Mouse (Mus musculus): ENCODE results near the gene Tnni3.

The Tnni3 gene

DNA sequence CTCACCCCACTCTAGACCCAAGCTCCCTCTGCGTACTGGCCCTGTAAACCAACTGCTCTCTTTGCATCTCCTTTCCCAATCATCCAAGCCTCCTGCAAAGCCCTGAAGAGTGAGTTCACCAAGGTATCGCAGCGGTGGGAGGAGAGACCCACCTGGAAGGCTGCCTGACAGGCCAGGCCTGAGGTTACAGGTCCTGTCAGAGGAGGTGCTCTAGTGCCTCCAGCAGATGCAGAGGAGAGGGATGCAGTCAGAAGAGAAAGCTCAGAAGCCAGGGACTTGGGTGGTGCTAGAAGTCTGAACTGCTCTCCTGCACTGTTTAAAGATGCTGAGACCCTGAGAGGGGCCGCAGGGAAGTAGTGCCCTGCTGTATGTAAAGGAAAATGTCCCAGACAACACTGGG, 25.0 kb downstream of the Tnni3 start:
- DNase-seq (ENCODE audit: low spot score in 2 of 2), result no peak

DNA sequence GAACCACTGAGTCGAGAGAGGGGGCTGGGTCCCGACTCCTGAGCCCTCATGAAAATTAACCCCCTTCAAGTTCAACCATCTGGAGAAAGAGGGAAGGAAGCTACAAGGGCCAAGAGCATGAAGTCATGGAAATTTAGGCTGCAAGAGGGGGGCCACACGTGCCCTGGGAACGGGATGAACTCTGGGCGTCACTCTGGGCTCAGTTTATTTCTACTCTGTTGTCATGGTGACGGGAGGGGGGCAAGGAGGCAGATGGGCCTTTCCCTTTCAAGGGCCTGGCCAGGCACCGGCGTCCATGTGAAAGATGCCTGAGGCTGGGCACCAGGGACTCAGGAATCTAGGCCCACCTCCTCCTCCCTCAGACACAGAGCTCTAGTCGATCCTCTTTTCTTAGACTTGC, 25.8 kb downstream of the Tnni3 start:
- peak in 1 of 2 experiments; percentile 45 for DNase-seq (ENCODE audit: low spot score in 2 of 2)

DNA sequence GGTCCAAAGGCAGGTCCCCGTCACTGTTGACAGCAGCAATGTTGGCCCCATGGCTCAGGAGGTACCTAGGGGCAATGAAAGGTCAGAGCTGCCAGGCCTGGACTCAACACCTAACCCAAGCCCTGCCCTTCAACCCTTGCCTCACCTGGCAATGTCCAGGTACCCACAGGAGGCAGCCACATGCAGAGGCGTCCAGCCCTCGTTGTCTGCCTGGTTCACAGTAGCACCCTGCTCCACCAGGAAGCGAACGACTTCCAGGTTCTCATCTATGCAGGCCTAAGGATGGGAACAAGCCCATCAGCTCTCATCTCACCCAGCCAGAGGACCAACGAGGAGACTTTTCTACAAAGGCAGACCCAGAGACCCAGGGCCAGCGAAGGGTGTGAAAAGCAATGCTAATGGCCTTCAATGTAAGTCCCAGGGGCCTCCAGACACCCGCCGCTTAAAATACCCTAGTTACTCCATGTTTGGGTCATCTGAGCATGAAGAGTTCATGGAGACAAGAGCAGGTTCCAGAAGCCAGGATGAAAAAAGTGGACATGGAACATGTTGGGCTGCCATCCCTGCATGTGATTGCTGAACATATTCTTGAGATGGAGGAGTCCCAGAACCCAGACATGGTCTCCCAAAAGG, 26.6 kb downstream of the Tnni3 start:
- no peak for DNase-seq (ENCODE audit: low spot score in 2 of 2)

DNA sequence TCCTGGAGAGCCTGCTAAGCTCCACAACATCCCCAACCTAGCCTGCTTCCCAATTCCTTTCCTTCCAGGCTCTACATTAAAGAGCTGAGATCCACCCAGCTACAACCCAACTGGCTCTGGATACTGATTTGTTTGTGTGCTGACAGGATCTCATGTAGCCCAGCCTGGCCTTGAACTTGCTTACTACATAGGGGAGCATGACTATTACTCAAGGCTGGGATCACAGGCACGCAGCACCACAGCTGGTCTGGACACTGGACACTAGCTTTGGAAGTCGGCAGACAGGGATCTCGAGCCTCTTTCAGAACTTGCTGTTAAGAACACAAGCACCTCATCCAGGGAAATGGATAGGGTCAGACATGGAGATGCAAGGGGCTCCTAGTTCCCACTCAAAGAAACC, 27.6 kb downstream of the Tnni3 start:
- no peak for DNase-seq (ENCODE audit: low spot score in 2 of 2)

DNA sequence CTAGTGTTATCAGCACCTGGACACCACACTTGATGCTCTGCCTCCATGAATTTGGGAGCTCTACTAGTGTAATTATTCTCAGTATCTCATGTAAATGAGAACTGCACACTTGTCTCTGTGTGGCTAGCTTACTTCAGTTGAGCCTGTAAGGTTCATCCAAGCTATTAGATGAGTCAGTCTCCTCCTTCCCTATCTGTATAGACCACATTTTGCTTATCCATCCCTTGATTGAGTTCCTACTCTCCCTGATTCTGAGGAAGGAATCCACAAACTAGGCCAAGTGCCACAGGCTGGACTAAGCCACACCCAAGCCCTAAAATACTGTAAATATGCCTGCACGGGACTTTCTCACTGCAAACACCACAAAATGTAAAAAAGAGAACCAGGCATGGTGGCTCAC, 30.0 kb downstream of the Tnni3 start:
- no peak for DNase-seq (ENCODE audit: low spot score in 2 of 2)

DNA sequence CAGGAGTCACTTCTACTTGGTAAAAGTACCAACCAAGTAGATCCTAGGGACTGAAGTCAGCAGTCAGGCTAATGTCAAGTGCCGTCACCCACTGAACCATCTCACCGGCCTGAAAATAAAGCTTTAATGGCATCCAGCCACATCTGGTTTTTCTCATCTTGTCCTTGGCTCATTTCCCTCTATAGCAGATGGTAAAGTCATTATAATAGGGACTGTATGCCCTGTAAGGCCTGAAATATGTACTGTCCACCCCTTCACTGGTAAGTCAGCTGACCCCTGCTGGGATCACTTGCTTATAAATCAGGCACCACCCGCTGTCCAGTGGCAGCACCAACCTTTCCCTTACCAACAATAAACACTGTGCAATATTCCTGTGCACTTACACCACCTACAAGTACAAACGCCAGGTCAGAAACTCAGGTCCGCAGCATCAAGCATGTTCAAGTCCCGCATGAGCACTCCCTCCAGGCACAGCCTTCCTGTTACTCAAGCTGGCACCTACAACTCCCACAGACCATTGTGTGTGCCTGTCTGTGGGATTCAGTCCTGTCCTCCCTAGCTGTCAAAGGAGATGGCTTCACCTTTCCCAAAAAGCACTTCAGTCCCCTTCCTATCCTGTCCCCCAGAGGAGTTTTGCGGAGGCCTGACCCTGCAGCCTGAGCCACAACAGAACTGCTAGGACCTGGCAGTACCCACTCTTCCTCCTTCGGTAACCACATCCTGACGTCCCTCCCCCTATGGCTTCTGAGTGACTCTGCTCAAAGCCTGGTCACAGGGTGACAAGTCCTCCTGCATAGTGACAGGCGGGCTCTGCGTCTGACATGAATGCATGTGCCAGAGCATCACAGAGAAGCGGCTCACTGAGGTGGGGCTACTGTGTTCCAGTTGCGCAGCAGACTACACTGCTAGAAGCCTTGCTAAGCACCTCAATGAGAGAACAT, 31.5 kb downstream of the Tnni3 start:
- DNase-seq (ENCODE audit: low spot score in 2 of 2), result no peak

DNA sequence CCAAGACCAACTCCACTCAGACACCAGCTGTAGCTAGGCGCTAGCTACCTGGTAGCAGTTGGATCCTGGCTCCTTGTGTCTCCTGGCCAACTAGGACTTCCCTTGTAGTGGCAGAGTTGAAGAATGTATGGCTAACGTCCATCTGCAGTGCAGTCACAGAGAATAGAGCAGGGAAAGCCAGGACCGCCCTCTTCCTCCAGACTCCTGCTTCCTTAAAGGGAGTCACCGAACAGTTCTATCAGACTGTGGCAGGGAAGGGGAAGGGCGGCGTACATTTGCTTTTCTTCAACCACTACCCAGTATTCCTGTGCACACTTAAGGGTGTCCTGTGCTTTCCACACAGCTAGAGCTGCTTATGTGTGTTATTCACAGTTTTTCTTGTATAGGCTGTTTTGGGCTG, 32.7 kb downstream of the Tnni3 start:
- no peak for DNase-seq (ENCODE audit: low spot score in 2 of 2)

DNA sequence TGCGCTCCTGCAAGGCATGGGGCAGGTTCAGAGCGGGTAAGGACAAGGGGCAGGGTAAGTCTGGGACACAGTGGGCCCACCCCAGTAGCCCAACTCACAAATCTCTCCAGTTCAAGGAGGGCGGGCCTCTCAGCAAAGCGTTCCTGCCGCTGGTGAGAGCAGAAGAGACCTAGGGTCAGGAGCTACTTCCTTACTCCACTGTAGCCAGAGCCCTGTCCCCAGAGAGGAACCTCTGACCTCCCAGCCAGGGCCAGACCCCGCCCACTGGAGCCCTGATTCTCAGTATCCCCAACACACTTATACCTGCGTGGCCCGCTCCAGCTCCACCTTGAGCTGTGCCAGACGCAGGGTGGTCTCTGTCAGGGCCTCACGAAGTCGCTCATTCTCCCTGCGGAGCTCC, 41.7 kb downstream of the Tnni3 start:
- no peak for DNase-seq (ENCODE audit: low spot score in 2 of 2)

DNA sequence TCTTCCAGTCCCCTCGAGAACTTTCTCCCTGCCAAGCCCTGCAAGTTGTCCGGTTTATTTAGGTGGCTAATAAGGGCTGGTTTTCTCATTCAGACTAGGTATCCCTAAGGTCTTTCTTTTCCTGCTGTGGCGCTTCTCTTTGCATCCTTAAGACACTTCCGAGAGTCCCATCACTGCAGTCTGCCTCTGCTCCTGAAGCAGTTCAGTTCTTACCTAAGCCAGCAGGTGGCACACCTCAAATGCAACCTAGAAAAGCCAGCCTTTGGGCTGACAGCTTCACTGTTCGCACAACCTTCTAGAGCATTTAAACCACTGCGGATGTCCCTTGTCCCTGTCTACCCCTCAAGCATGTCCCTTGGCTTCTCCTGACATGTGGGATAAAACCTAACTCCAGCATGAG, 44.4 kb downstream of the Tnni3 start:
- DNase-seq (ENCODE audit: low spot score in 2 of 2), result peak in 1 of 2 experiments; percentile 29

DNA sequence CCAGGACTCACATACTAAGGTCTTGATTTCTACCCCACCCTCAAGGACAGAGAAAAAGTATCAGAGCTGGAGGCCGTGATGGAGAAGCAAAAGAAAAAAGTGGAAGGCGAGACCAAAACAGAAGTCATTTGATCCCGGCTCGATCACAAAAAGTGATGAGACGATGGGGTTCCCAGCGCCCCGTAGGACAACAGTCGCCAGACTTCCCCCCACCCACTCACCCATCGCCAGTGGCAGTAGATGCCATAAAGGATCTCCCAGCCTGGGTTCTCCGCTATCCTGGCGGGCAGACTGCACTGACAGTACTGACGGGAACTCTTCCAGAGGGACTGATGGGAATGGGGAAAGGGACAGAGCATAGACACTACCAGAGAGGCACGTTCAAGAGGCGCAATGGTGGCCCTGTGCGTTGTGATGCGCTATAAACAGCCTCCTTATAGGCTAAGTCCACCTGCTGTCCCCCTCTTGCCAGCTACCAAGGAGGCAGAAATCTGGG, 45.2 kb downstream of the Tnni3 start:
- DNase-seq (ENCODE audit: low spot score in 2 of 2), result no peak

DNA sequence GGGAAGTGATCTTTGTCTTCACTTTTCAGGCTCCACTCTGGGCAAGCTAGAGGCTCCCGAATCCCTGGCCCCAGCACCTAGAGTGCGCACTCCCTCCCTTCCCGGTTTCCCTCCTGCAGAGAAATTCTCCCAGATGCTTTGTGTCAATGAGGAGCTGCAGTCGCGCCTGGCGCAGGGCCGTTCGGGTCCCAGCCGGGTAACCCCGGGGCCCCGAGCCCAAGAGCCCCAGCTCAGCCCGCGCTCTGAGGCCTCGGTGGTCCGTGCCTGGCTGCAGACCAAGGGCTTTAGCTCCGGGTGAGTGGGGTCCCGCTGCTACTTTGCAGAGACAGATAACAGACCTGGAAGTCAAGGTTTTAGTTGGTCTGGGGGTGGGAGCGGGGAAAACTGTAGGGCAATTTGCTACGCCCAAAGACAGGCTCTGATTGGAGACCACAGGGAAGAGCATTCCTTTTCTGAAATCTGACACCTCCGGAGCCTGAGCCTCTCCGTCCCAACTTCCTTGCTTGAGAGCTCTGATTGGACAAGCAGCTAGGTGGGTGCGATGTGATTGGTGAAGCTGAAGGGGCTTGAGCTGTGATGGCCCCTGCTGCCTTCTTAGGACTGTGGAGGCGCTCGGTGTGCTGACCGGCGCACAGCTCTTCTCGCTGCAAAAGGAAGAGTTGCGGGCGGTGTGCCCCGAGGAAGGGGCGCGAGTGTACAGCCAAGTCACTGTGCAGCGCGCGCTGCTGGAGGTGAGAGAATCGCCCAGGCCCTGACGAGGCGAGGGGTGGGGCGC, 45.8 kb downstream of the Tnni3 start:
- peak; percentile 35 to 64 for DNase-seq (ENCODE audit: low spot score in 2 of 2)

DNA sequence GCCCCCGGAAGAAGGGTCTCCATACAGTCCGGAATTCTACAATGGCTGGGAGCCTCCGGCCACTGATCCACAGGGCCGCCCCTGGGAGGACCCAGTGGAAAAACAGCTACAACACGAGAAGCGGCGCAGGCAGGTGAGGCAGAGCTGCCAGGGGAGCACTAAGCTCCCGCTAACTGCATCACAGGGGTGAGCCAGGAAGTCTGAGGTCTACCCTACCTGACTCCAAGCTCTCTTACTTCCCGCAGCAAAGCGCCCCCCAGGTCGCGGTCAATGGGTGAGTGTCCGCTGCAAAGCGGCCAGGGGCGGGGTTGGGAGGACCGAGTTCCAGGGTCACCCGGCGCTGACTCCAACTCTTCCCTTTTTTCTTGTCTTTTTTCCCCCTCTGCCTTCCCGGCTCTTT, 50.1 kb downstream of the Tnni3 start:
- DNase-seq (ENCODE audit: low spot score in 2 of 2), result no peak

DNA sequence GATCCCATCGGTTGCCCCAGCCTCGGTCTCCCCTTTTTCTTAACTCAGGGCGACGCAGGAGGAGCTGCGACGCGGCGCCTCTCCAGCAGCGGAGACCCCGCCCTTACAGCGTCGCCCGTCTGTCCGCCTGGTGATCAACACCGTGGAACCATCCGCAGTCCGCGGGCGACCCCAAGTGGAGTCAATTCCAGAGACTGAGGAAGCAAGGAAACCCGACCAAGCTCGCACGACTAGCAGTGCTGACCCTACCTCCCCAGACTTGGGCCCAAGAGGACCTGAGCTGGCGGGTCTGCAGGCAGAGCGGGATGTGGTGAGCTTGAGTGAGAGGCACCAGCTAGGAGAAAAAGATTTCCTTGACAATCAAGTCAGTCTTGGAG, 52.9 kb downstream of the Tnni3 start:
- DNase-seq (ENCODE audit: low spot score in 2 of 2), result peak; percentile 66 to 85

DNA sequence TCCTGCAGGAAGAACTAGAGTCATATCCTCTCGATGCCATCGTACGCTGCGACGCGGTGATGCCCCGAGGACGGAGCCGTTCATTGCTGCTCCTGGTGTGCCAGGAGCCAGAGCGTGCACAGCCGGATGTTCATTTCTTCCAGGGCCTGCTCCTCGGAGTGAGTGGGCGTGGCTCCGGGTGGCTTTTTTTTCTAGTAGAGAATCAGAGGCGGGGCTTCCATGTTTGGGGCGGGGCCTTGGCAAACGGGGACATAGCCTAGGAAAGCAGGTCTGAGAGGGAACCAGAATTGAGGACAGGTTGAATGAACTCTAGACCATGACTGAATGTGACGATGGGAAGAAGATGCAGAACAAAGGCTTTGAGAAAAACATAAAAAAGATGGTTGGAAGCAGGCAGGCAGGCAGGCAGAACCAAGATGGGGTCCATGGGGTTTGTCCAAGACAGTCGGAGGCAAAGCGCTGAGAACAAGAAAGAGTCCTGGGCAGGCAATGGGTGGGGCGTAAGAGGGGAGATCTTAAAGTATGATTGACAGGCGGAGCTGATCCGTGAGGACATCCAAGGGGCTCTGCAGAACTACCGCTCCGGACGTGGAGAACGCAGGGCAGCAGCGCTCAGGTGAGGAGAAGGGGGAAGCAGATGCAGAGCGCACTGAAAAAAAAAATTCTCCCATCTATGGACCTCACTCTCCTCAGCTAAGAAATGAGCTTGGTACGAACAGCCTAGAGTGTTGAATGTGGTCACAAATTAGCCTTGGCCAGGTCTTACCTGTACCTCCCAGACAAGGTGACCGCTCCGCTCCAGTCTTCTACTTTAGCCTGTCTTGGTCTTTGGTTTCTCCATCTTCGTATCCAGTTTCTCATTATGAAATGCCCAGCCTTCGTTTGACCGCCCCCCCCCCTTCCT, 53.5 kb downstream of the Tnni3 start:
- DNase-seq (ENCODE audit: low spot score in 2 of 2), result peak; percentile 32 to 58

Data from cerebellum, postnatal 4 days (tissue).